Mouse (Mus musculus) ZHBTc4 (cell line): Measurements from ENCODE around the gene Avpr1b.
"Not testable (repeated sequence)": the region's sequence is repeated elsewhere in the genome, so short reads cannot be mapped to it uniquely, and the experiment has no call there.

Source experiments
- DNase-seq: peaks from one replicate; pipeline ENCODE4 v3.0.0-alpha.2; 2011; ENCODE audit warnings: low read depth, low spot score

Gene Avpr1b

DNA sequence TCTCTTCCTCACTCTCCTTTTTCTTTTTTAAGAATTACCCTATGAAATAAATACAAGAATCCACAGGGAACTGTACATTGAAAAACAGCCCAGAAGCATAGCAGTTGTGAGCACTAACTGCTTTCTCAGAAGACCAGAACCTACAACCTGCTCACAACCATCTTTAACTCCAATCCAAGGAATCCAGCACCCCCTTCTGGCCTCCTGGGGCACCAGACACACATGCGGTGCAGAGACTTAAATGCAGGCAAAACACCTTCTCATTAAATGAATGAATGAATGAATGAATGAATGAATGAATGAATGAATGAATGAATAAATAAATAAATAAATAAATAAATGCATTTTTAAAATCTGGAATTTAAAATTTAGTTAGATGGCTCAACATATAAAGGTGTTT is 19.5 kb downstream of the Avpr1b start:
- peak; percentile 18 for DNase-seq

DNA sequence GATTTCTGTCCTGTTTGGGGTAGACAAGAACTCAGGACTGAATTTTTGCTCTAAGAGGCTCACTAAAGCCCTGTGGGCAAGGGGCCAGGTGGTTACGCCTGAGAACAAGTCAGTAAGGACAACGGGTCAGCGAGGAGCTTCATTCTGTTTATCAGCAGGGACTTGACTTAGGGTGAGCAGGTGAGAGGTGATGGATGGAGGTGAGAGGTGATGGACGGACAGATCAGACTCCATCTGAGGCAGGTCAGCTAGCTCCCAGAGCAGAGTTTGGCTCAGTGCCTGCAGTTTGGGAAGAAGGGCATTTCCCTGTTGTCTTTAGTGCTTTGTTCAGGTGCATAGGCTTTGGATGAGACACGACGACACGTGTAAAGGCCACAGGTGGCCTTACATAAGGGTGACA is 20.3 kb downstream of the Avpr1b start:
- DNase-seq: no peak

DNA sequence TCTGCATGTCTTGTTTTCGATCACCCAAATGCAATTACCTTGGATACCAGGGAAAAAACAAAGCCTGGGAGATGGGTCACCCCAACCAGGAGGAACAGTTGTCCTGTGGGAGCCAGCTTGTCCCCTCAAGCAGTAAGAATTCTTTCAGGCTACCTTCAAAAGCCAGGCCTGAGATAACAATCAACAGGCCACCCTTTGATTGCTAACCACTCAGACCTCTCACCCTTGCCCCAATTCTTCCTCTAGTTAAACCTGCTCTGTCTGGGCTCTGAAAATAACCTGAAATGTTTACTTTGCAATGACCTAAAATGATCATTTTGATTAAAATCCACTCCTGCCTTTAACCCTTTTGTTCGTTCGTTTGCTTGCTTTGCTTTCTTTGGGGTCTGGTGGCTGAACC is 24.6 kb downstream of the Avpr1b start:
- DNase-seq: no peak

DNA sequence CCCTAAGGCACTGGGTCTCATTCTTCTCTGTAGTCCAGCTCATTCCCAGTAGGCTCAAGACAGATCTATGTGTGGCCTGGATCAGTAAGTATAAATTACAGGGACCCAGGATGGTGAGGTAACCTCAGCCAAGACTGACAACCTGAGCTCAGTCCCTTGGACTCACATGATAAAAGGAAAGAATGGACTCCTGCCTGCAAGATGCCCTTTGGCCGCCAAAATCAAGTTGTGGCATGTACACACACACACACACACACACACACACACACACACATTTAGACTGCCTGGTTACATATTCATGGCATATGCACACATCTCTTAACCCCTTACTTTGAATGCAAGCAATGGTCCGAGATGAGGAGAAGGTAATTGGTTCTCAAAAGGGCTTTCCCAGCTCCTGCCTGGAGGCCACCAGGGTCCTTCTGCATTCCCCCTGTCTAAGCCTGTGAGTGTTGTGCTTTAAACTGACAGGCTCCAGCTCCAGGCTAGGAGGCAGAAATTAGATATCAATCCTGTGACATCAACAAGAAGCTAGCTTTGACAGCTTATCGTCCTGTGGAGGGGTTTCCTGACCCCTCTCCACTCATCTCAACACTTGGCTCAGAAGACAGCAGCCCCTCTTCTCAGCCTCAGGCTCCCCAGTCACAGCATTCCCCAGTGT is 25.3 kb downstream of the Avpr1b start:
- DNase-seq: no peak

DNA sequence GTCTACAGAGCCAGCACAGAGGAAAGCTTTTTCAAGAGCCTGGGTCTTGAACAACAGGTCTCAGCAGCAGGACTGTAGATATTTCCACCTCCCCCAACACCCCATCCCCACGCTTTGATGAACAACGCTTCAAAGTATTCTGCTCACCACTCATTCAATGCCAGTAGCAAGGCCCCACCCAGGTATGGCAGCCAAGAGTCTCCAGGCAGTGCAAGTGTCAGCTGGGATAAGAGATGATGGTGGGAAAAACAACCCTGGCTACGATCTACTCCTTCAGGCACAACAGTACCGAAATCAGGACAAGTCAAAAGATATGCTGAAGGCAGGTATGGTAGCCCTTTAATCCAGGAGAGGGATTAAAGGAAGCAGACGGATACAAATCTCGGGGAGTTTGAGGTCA is 27.2 kb downstream of the Avpr1b start:
- DNase-seq: no peak

DNA sequence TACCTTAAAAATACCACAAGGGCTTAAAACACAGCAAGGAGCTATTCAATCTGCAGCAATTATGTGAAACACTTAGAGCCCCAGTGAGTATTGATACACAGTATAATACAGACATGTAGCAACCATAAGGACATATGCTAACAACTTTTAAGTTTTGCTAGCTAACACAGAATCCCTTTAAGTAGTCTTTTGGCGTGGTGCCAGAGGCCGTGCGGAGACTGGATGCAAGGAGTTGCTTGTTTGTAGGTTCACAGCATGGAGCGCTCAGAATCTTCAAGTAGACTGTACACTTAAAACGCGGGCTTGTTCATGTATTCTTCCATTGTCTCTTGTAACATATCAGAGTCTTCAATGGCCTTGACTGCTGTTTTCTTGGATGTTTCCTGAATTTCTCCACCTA is 33.2 kb downstream of the Avpr1b start:
- not testable (repeated sequence) for DNase-seq

DNA sequence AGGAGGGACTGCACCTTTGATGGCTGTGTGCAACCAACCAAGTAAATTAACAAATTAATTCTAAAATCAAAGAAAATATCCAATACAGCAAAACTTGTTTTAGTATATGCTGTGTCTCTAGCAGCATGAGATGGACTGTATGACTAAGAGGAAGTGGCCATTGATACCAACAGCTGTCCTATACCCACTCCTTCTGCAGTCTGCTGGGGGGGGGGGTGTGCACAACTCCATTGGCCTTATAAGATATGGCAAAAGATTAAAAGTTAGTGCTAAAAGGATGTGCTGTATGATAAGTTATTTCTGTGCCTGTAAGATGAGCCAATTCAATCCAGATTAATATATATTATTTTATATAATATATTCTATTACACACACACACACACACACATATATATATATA is 35.5 kb downstream of the Avpr1b start:
- DNase-seq: no peak

DNA sequence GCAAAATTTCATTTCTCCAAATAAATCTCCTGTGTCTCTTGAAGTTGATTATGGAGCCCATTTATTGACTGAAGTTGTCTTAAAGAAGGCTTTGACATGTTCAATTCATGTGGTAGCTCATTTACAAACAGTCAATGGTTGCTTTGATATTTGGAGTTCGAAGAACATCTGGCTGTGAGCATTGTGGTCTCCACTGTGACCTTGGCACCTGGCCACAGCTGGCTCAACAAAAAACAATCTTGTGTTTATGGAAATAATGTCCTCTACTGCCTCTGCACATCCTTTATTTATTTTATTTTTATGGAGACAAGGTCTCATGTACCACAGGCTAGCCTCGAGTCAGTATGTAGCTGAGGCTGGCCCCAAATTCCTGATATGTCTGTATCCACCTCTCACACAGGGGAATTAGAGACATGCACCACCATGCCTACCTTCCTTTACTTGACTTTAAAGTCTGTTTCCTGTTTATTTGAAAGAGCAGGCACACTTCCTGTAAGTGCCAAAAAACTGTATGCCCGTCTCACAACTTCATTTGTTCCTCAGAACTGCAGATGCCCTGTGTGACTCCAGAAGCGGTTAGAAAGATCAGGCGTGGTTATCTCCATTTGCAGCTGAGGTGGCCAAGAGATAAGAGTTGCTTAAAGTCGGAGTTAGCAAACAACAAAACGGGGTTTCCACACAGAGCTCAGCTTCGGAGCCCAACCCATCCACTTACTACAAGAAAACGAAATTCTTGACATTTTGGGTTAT is 38.9 kb downstream of the Avpr1b start, which contains the start of gene Ctse:
Ctse (plus strand) TSS at position 516 of the 750 bp plus-strand sequence.
- DNase-seq: no peak

DNA sequence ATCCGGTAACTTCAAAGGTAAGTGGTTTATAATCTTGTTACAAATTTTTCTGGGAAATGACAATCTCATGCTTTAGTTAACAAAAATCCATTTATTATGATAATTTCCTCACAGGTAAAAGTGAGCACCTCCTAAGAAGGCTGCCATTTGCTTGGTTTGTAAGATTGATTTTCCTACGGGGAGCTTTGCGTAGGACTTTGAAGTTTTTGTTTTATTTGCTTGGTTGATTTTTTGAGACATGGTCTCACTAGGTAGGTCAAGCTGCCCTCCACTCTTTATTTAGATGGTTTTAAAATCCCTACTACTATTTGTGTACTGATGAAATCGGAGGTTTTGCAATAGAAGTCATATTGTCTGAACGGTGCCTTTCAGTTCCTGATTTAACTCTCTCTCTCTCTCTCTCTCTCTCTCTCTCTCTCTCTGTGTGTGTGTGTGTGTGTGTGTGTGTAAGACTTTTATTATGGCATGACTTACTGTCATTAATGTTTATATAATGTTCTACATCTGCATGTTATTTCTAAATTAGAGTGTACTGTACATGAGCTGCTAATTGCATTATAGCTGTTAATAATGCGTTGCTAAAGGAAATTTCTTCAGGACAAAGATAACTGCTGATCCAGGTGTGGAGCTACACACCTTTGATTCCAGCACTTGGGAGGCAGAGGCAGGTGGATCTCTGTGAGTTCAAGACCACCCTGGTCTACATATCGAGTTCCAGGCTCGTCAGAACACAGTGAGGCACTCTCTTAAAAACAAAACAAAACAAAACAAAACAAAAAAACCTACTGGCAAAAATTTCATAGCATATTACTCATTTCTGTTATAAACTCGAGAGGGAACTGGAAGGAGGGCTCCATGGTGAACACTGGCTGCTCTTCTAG is 39.7 kb downstream of the Avpr1b start:
- DNase-seq: no peak

DNA sequence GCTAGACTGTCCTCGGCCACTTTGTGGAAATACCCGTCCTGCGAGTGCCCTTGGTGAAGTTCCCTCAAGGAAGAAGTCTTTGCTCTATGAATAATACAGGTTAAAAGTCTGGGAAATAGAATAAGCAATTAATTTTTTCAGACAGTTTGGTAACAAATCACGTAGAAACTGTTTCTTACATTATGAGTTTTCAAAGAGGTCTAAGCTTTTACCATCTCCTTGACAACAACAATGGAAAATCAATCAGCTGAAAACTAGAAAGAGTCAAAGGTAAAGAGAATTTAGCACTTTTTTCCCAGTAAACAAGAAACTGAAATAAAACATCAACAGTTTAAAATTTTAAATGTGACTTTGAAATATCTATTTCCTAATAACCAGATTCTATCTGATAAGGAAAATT is 41.0 kb downstream of the Avpr1b start:
- DNase-seq: no peak

DNA sequence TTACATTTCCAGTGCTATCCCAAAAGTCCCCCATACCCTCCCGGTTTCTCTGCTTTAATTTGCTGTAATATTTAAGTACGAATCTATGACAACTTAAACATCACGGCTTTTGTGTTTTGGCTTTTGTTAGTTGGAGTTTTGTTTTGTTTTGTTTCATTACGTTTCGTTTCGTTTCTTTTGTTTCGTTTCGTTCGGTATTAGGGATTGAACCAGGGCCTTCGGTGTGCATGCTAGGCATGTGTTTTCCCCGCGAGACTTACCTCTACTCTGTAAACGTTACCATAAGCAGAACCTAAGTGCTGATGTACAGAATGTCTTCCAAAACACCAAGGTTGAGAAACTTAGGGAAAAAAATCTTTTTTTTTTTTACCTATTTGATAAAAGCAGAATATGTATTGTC is 42.5 kb downstream of the Avpr1b start:
- DNase-seq: no peak

DNA sequence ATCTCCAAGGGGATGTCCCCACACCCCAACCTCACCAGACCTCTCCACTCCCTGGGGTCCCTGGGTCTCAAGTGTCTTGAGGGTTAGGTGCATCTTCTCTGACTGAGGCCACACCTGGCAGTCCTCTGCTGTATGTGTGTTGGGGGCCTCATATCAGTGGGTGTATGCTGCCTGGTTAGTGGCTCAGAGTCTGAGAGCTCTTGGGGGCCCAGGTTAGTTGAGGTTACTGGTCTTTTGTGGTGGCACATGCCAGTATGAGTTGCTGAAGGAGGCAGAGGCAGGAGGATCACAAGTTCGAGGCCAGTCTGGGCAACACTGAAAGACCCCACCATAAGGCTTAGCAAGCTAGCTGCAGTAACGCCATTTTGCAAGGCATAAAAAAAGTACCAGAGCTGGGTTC is 43.2 kb downstream of the Avpr1b start:
- DNase-seq: no peak

DNA sequence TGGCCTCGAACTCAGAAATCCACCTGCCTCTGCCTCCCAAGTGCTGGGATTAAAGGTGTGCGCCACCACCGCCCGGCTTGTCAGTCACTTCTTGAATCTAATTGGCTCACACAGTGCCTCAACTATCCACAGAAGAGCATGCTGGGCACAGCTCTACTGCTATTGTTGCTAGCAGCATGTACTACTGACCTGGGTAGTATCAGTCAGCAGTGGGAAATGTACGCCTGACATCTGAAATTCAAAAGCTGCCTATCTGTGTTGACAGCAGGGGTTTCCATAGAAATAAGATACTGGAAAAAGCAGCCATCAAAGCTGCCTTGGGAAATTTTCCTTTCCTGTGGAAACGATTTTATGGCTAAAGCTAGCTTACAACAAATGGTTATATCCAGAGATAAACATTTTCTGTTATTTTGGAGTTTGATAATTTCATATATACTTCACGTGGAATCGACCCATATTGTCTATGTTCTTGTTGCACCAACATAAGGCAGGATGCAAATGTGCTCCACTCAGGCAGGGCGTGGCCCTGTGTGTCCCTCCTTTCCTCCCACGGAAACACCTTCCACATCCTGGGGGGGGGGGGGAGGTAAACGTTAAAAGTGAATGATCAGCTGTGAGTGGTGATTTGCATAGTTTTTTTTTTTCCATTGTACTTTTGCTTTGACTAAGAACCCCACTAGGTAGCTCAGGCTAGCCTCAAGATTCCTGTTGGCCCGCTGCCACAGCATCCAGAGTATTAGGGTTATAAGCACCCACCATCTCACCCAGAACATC is 53.8 kb downstream of the Avpr1b start:
- peak; percentile 38 for DNase-seq

DNA sequence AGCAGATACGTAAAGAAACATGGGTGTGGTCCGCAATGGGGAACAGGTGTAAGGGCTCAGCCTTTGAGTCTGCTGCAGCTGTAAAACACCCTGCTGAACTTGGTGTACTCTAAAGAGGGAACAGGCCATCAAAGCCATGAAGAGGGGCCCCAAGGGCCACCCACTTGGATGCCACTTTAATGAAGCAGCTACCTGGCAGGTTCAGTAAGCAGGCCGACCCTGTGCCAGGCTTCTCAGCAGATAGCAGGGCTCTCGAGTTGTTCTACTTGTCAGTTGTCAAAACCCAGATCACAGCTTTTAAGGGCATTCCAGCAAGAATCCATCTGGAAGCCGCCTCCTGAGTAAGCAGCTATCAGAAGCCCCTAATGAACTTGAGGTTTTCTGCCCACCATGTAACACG is 56.6 kb downstream of the Avpr1b start:
- DNase-seq: no peak

DNA sequence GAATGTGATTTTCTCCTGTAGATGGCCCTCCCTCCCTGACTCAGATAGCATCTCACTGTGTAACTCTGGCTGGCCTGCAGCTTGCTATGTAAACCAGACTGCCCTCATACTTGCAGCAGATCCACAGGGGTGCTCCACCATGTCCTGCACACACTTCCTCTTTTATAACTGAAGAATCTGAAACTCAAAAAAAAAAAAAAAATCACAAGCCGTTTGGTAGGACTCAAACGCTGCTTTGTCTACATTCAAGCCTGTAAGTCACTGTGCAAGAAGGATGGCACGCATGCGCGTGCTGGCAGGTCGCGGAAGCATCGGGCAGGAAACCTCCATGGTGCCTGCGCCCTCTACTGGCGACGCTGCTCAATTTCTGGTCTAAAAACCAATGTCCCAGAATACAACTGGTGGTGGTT is 58.9 kb downstream of the Avpr1b start:
- peak; percentile 98 for DNase-seq

DNA sequence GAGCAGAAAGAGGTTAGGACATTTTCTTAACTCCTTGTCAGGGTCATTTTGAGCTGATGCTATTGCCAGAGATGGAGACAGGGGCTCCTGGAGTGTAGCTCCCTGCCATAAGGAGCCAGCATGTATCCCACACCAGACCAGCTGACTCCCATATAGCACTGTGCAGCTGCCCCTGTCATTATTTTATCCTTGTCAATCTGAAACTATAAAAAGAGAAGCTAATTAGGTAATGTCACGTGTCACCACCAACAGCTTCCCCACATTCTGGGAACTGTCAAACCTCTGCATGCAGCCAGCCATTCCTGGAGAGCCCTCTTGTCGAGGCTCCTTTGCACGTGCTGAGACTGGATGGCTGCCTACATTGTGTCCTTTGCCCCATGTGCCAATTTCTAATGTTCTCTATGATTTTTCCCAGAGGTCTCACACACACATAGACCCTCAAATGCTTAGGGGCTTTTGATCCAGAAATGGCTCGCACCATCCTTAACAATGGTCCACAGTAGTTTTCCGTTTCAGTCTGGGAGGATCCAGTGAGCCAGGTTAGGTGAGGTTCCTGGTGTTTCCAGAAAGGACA is 60.6 kb downstream of the Avpr1b start:
- no peak for DNase-seq

DNA sequence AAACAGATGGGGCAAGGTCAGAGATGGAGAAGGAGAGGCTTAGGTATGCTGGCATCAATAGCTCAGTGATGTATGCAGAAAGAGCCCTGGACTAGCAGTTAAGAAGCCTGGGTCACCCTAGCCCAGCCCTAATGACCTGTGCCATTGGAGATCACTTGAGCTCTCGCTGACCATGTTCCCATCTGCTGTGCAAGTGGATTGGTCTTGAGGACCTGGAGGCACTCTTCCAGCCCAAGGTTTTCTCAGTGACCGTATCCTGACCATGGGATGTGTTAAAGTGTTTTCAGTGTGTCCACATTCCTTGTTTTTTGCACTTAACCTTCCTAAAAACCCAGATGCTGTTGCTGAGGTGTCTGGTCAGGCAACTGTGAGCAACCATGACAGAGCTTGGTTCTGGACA is 61.2 kb downstream of the Avpr1b start:
- no peak for DNase-seq

DNA sequence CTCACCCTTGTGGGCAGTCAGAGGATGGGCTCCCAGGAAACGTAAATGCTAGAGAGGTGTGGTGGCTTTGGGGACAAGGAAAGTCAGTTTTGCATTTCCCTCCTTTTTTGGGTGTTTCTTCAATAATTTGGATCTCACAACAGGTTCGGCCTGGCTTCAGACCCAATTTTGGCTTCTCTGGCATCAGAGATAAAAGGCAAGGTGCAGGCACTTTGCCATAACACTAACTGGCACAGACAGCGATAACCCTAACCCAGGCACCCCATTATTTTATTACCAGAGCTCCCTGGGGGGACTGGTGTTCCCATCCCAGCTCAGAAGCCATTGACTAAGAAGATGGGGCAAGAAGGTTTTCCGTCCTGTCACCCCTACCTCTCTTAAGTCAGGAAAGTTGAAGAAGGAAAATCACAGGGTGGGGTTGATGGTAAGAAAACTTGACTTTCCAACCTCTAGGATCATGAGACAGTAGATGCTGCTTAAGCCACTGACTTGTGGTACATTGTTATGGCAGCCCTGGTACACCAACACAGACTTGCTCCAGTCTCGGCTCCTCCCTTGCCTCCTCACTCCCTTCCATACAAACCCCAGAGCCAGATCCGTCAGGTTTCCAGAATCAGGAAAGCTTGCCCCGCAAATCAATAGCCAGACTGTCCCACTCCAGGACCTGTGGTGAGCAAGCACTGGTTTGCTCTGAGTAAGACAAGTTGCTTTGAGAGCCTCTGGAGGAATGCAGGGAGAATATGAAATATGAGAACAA is 61.9 kb downstream of the Avpr1b start:
- no peak for DNase-seq
